Mouse (Mus musculus) brain, adult 2 months (tissue): ENCODE results near the gene Farsb.

Experiments used
- DNase-seq: peaks from one replicate; pipeline ENCODE4 v3.0.0; 2011; ENCODE audit warnings: low read depth, low spot score

Farsb gene

DNA sequence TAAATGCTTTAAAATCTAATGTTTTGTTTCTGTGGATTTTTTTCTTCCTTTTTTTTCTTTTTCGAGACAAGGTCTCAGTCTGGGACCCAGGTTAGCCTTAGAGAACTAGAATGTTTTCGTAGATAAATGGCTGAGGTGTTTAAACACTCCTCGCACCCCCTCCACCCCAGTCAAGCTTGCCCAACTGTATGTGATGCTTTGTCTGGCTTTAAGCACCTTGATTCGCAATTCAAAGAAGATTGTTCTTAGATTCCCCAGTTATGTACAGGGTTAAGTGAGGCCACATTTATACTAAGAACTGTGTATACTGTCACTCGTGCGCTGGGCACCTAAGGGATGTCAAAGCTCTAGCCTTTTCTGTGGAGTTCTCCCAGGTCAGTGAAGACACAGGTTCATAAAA lies 68.4 kb downstream of the Farsb start:
- DNase-seq = no peak

DNA sequence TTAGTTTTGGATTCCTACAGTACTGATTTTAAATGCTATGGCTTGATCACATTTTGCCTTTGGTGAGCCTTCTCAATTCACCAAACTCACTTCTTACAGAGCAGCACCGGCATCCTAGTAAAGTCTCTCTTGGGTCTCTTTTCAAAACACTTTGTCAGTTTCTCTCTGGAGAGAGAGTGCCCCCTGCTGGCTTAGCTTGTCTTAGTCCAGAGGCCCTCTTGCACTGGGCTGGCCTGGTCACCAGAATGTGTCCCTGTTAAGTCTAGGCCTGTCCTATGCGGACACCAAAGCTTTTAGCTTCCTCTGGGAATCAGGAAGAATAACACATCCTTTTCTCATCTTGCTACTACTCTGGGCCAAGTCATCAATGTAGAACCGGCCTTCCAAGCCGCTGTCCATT lies 69.1 kb downstream of the Farsb start:
- peak; percentile 84 for DNase-seq

DNA sequence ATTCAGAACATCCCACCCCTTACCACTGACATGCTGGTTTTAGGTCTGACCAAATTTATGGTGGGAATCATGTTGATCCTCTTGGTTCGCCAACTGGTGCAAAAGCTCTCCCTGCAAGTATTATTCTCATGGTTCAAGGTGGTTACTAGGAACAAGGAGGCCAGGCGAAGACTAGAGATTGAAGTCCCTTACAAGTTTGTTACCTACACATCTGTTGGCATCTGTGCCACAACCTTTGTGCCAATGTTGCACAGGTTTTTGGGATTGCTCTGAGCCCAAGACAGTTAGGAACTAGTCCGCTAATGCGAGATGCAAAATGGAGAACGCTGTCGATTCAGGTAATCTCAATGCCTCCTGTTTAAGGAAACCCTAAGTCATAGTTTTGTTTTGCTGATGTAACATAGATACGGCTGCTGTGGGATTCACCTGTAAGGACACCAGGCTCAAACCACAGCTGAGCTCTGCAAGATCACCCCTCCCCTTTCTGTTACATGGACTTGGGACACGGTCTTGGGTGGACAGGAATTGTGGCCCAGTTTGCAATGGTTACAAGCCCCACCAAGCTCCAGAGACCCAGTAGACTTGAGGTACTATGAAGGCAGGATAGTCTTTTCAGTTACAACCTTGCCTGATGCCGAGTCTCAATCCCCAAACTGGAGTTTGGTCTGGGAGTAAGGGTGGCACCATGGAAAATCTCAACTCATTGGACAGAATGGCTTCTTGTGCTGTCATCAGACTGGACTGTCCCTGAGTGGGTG lies 71.4 kb downstream of the Farsb start:
- DNase-seq = no peak

DNA sequence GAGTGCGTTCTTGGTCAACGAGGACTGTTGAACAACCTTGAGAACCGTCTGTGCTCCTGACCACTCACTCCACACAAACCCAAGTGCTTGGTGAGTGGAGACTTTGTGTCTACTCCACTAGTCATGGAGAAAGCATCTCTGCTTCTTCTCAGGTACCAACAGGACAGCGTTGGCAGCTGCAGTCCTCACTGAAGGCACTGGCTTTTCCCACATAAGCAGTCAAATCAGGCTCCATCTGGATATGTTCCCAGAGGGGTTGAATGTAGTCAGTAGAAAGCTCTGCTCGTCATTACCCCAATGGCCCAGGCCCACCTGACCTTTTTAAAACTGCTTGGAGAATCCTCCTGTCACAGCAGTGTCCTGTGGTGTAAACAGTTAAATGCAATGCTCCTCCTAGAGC lies 74.3 kb downstream of the Farsb start:
- DNase-seq = no peak

DNA sequence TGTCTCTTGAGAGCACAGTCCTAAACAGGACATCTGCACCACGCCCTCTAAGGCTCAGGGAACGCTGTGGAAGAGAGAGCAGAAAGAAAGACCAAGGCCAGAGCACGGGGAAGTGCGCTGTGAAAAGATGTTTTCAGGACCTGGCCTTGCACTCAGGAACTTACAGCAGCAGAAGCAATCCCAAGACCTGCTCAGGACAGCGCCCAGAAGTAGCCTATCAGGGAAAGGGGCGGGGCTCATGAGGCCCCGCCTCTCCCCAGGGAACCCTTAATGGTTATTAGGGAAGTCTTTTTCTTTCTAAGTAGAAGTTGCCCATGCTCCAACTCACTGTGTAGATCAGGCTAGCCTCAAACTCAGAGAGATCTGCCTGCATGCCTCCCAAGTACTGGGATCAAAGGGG lies 76.0 kb downstream of the Farsb start:
- no peak for DNase-seq

DNA sequence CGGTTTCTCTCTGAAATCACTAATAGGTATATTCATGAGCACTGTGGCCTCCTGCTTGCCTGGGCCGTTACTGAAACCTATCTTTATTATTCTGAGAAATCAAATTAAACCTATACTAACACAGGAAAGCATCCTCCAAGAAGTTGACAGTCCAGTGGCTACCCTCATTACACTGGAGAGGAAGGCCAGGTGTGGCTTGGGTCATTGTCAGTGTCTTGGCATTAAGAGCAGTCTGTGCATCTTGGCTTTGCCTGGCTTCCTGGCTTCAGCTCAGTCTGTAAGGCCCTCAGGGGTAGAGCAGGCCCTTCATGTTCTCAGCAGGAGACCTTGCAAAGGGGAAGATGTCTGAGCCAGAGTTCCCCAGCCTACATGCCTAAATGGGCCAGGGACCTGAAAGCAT lies 79.3 kb downstream of the Farsb start:
- DNase-seq = no peak

DNA sequence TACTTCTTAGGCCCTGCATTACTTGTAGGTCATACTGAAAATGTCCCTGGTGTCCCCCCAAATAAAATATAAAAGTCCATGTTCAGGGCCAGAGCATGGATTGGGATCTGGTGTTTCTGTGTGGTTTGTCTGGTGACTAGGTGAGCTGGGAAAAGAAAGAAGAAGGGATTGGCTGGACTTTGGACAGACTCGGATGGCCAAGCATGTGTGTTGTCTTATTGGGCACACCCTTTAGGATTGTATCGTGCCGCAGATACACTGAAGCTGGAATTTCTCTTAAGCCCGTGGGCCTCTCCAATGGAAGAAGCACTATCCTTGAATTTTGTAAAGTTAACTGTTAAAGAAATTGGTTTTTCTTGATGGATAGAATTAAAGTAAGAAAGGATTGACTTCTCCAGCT lies 87.3 kb downstream of the Farsb start:
- DNase-seq = no peak

DNA sequence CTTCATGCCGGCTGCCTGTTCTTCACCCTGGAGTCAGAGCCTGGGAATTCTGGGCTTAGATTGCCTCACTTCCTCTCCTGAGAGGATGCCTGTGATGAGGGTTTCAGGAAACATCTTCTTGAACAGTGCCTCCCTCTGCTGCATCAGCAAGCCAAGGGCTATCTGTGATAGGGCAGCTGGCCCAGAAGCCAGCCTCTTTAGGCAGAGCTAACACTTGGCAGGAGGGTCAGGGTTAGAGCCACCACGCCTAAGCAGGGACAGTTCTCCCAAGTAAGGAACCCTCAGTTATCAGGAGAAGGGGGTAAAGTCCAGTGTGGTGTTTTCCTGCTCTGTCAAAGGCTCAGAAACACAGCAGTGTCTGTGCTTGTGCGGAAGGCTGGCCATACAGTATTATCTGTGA lies 88.9 kb downstream of the Farsb start:
- no peak for DNase-seq

DNA sequence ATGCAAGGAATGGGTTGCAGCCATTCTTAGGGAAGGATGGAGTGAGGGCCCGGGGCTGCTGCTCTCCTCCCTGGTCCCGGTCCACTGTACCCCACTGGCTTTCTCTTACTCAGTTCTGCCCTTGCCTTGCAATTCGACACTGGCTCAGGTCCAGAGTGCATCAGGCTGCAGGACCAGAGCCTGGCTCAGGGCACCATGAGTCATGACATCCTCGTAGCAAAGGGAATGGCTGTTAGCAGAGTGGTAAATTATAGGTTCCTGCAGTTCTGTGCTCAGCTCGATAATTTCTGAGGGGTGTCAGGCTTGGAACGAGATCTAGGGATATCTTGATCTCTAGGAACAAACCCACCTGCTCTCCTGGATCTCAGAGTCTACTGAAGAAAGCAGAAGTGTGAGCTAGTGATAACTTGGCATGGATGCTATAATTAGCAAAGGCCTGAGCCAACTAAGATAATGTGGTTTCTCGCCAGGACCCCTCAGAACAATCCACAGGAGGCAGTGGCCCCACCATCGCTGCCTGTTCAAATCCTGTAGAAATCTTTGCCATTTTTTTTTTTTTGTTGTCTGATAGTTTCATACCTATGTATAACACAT lies 92.3 kb downstream of the Farsb start:
- DNase-seq = peak; percentile 92

DNA sequence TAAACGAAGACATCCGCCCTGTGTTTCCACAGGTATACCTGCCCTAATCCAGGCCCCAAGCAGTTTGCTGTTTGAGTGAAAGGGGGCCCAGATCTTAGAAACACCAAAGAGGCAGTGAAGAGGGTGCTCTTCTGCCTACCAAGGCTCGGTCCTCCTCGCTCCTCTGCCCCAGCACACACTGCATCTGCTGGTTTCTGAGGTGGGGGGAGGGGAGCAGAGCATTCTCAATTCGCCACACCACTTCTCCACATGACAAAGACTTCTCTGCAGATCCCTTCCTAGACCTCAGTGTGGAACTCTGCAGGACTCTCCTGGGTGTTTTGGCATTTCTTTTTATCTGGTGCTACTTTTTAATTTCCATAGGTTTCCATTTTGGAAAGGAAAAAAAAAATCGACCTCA lies 93.0 kb downstream of the Farsb start:
- no peak for DNase-seq

DNA sequence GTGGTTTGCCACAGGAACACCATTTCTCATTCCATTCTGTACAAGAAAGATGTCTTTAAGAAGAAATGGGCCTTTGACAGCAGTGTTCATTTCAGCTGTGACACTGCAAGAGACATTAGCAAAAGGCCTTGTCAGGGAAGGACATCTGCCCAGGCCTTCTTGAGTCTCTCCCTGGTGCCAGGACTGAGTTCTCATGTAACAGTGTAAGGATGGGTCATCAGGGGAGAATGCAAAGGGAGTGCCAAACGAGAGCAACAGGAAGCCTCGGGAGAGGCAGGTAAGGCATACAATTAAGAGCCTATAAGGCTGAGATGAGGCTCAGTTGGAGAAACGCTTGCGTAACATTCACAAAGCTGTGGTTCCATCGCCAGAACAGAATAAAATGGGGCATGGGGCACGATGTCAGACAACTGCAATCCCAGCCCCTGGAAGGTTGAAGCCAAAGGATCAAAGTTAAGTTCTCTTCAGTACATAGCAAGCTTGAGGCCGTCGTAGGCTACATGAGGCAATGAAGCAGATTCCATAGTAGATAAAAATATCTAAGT lies 93.4 kb downstream of the Farsb start:
- DNase-seq = no peak

DNA sequence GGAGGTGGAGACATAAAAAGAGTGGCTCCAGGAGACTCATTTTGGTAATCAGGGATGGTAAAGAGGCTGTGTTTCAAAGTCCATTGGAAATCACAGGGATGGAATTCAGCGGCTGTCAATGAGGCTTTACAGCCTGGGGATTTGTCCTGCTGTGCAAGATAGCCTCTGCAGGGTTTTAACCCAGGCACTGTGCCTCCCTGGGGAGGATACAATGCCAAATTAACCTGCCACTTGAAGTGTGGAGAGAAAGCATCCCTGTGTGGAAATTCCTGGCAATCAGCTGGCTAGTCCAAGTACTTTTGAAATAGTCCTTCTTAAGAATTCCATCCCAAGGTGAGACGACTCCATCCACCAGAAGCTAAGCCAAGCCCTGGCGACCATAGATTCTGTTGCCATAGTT lies 99.8 kb downstream of the Farsb start:
- no peak for DNase-seq

DNA sequence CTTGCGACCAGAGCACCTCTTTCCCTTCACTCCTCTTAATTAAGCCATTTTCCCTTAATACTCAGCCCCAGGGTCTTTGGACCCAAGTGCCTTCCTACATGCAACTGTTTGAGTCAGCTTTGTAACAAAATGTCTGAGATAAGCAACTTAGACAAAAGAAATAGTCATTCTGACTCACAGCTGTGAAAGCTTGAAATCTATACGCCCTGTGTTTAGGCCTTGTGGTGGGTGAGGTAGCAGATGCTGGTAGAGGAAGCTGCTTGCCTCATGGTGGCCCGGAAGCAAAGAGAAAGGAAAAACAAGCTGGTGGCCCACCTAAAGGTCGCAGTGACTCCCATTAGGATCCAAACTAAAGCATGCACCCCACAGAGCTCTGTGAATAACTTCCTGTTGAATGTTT lies 100.8 kb downstream of the Farsb start:
- no peak for DNase-seq

DNA sequence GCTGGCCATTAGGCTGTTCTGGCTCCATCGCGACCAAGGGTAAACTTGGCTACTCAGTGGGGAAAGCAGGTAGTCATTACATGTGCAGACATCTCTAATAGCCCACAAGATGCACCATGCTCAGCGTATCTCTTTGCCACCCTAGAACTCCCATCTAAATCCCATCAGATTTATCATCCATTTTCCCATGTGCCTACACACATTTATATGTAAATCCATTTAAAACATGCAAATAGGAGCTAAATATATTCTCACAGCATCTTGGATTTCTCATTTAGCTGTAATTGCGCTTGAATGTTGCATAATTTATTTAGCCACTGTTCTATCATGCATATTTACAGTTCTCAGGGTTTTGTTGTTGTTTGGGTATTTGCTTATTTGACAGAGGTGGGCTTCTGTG lies 107.7 kb downstream of the Farsb start:
- DNase-seq = no peak

DNA sequence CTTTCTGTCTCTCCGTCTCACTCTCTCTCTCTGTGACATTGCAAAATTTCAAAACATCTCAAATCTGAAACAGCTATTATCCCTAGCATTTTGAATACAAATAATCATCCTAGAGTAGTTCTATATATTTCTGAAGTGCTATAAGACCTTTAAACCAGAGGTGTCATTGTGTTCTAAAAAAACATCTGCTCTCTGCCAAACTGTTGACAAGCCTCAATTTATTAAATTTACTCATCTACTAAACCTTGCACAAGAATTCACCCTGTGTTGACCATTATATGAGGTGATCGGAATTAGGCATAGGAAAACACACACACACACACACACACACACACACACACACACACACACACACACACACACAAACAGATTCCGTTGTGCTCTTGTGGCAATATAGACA lies 113.6 kb downstream of the Farsb start:
- no peak for DNase-seq

DNA sequence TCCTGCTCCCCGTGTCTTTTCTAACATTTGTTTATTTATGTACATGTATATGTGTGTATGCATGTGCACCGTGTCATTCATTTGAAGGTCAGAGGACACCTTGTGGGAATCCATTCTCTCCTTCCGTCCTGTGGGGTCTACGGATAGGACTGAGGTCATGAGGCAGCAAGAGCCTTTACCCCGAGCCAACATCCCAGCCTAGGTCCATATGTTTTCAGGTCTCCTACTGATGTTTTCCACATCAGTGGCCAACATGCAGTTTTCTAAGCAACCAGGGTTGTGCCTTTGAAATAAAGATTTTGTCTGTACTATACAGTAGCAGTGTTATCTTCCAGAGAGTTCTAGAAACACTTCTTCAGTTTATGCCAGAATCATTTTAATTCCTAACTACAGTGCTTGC lies 114.9 kb downstream of the Farsb start:
- peak; percentile 61 for DNase-seq

DNA sequence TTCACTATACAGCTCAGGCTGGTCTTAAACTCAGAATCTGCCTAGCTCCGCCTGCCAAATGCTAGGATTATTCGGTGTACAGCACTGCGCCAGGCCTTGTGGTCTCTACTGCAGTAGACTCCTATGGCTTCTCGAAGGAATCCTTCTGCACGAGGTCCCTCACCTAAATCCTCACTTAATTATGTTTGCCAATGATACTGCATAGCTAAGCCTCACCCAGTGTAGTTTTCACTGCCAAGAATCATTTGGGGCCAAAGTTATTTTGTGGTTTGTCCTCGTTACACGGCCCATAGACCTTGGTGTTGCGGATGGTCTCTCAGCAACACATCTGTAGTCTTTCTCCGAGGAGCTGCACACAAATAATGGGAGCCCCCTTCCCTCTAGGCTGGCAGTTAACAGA lies 116.4 kb downstream of the Farsb start:
- DNase-seq = no peak

DNA sequence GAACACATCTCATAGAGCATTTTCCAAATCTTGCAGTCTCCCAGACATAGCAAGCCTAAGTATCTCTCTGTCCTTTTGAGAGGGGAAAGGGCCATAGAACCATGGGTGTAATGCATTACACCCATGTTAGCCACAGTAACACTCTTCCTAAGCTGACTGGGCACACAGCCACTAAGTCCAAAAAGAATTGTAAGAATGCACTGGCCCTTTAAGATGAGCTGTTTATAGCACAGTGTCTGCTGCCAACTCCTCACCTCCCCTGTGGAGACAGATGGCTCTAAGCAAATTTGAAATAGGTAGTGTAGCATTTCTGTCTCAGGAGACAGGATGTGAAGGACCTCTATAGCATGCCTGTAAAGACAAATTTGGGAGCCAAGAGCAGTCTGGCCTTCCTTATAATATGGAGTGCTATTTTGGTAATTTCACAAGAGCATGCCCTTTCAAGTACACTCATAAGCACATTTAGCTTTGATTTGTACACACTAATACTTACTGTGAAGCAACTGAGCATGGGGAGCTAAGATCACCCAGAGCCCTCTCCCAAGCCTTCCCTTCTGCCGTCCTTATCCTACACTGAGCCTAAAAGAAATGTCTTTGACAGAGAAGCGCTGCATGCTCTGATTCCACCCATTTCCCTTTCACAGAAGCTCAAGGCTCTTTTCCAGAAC lies 117.0 kb downstream of the Farsb start:
- peak; percentile 97 for DNase-seq

DNA sequence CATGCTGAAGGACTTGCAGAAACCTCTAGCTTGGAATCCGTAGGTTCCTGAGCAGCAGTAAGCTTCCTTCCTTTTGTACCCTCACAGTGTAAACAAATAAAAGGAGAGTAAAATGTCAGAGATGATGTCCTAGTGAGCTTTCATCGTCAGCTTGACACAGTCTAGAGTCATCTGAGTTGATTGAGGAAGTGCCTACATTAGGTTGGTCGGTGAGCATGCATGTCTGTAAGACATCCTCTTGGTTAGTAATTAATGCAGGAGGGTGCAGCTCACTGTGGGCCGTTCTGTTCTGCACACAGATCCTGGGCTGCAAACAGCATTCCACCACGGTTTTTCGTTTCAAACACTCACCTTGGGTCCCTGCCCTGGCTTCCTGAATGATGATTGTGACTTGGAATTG lies 118.6 kb downstream of the Farsb start:
- no peak for DNase-seq
